Mouse (Mus musculus): ENCODE measurements at regions not wholly inside any gene's neighbourhood (a gene's known extent, or its start where the extent isn't known, plus 50 kb on each side); places are given as distances from the start of the nearest gene placed in this dataset.

GRCm38 (mm10) chr13:69416726-69417125, 116.8 kb upstream of the Nsun2 start:
- Histone ChIP-seq H3K4me1 (ENCODE audit: control insufficient read depth, insufficient read depth, low read length) (no peaks in the 10 kb centered on the region), H3K9me3 (ENCODE audit: control insufficient read depth, low read length) (no peaks in the 10 kb centered on the region), H3K9ac (ENCODE audit: low read depth, low read length) (no peak overlapping the region), H3K36me3 (ENCODE audit: control insufficient read depth, insufficient read depth, low read length) (no peaks in the 10 kb centered on the region), H3K27me3 (replicated peaks; ENCODE audit: control insufficient read depth, insufficient read depth, low read length) (no peaks in the 10 kb centered on the region), H3K4me3 (ENCODE audit: low read length) (no peak overlapping the region), H3K27ac (ENCODE audit: low read length) (no peak overlapping the region), H3K4me2 (ENCODE audit: low read depth, low read length) (no peak overlapping the region)
- no peak for ATAC-seq
- WGBS, result 81% methylated on average over 2 of the region's 2 CpGs

GRCm38 (mm10) chr13:69417855-69418478, 115.6 kb upstream of the Nsun2 start:
- no peak overlapping the region for H3K4me2 ChIP-seq (ENCODE audit: low read depth, low read length)
- WGBS, result 78% methylated on average over 14 of the region's 14 CpGs
- H3K4me3 ChIP-seq (ENCODE audit: low read length), result no peak overlapping the region
- no peaks in the 10 kb centered on the region for H3K36me3 ChIP-seq (ENCODE audit: control insufficient read depth, insufficient read depth, low read length)
- H3K27me3 ChIP-seq (replicated peaks; ENCODE audit: control insufficient read depth, insufficient read depth, low read length), result no peaks in the 10 kb centered on the region
- no peaks in the 10 kb centered on the region for H3K9me3 ChIP-seq (ENCODE audit: control insufficient read depth, low read length)
- H3K4me1 ChIP-seq (ENCODE audit: control insufficient read depth, insufficient read depth, low read length), result no peaks in the 10 kb centered on the region
- no peak for ATAC-seq
- no peak overlapping the region for H3K27ac ChIP-seq (ENCODE audit: low read length)
- no peak overlapping the region for H3K9ac ChIP-seq (ENCODE audit: low read depth, low read length)

- Histone ChIP-seq H3K4me1 (ENCODE audit: control insufficient read depth, insufficient read depth, low read length) (no peaks in the 10 kb centered on the region), H3K4me3 (ENCODE audit: low read length) (no peak overlapping the region), H3K27me3 (replicated peaks; ENCODE audit: control insufficient read depth, insufficient read depth, low read length) (no peaks in the 10 kb centered on the region), H3K9ac (ENCODE audit: low read depth, low read length) (no peak overlapping the region), H3K36me3 (ENCODE audit: control insufficient read depth, insufficient read depth, low read length) (no peaks in the 10 kb centered on the region), H3K4me2 (ENCODE audit: low read depth, low read length) (no peak overlapping the region), H3K27ac (ENCODE audit: low read length) (no peak overlapping the region), H3K9me3 (ENCODE audit: control insufficient read depth, low read length) (no peaks in the 10 kb centered on the region)
- ATAC-seq, result no peak
- 88% methylated on average over 8 of the region's 8 CpGs for WGBS
Observed at GRCm38 (mm10) chr13:69420166-69420565, 113.4 kb upstream of the Nsun2 start.

DNA sequence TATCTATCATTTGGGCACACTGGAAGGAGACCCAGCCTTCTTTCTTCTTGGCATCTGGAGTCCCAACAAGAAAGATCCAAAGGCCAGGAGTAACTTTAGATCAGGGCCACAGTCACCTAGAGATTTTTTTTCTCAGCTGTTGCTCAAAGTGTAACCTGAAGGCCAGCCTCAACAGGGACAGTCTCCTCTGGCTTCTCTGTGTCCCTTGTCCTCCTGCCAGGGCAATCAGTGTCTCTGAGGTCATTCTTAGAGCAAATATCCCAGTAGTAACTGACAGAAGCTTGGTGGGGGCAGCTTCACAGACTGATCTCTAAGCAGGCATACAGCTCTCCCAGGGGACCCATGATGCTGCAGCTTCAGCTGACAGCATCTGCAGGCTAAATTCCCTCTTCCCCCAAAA, 111.6 kb upstream of the Nsun2 start:
- no peak for ATAC-seq
- H3K4me3 ChIP-seq (ENCODE audit: low read length), result no peak overlapping the region
- no peak overlapping the region for H3K4me2 ChIP-seq (ENCODE audit: low read depth, low read length)
- no peaks in the 10 kb centered on the region for H3K36me3 ChIP-seq (ENCODE audit: control insufficient read depth, insufficient read depth, low read length)
- no peak overlapping the region for H3K9ac ChIP-seq (ENCODE audit: low read depth, low read length)
- no peaks in the 10 kb centered on the region for H3K4me1 ChIP-seq (ENCODE audit: control insufficient read depth, insufficient read depth, low read length)
- H3K27me3 ChIP-seq (replicated peaks; ENCODE audit: control insufficient read depth, insufficient read depth, low read length), result no peaks in the 10 kb centered on the region
- no peak overlapping the region for H3K27ac ChIP-seq (ENCODE audit: low read length)
- no peaks in the 10 kb centered on the region for H3K9me3 ChIP-seq (ENCODE audit: control insufficient read depth, low read length)

GRCm38 (mm10) chr13:69426117-69426516, 107.4 kb upstream of the Nsun2 start:
- Histone ChIP-seq H3K9ac (ENCODE audit: low read depth, low read length) (no peak overlapping the region), H3K4me3 (ENCODE audit: low read length) (no peak overlapping the region), H3K27ac (ENCODE audit: low read length) (no peak overlapping the region), H3K4me2 (ENCODE audit: low read depth, low read length) (no peak overlapping the region), H3K27me3 (replicated peaks; ENCODE audit: control insufficient read depth, insufficient read depth, low read length) (no peaks in the 10 kb centered on the region), H3K36me3 (ENCODE audit: control insufficient read depth, insufficient read depth, low read length) (no peaks in the 10 kb centered on the region), H3K4me1 (ENCODE audit: control insufficient read depth, insufficient read depth, low read length) (no peaks in the 10 kb centered on the region), H3K9me3 (ENCODE audit: control insufficient read depth, low read length) (no peaks in the 10 kb centered on the region)
- ATAC-seq, result peak; percentile 46
- WGBS, result 24% methylated on average over 6 of the region's 6 CpGs

- Histone ChIP-seq H3K9ac (ENCODE audit: low read depth, low read length) (no peak overlapping the region), H3K4me3 (ENCODE audit: low read length) (no peak overlapping the region), H3K4me1 (ENCODE audit: control insufficient read depth, insufficient read depth, low read length) (no peaks in the 10 kb centered on the region), H3K27me3 (replicated peaks; ENCODE audit: control insufficient read depth, insufficient read depth, low read length) (no peaks in the 10 kb centered on the region), H3K9me3 (ENCODE audit: control insufficient read depth, low read length) (no peaks in the 10 kb centered on the region), H3K36me3 (ENCODE audit: control insufficient read depth, insufficient read depth, low read length) (no peaks in the 10 kb centered on the region), H3K4me2 (ENCODE audit: low read depth, low read length) (no peak overlapping the region), H3K27ac (ENCODE audit: low read length) (no peak overlapping the region)
- ATAC-seq, result no peak
- WGBS, result 35% methylated on average over 5 of the region's 5 CpGs
Observed at GRCm38 (mm10) chr13:69429596-69429995, 104.0 kb upstream of the Nsun2 start.

DNA sequence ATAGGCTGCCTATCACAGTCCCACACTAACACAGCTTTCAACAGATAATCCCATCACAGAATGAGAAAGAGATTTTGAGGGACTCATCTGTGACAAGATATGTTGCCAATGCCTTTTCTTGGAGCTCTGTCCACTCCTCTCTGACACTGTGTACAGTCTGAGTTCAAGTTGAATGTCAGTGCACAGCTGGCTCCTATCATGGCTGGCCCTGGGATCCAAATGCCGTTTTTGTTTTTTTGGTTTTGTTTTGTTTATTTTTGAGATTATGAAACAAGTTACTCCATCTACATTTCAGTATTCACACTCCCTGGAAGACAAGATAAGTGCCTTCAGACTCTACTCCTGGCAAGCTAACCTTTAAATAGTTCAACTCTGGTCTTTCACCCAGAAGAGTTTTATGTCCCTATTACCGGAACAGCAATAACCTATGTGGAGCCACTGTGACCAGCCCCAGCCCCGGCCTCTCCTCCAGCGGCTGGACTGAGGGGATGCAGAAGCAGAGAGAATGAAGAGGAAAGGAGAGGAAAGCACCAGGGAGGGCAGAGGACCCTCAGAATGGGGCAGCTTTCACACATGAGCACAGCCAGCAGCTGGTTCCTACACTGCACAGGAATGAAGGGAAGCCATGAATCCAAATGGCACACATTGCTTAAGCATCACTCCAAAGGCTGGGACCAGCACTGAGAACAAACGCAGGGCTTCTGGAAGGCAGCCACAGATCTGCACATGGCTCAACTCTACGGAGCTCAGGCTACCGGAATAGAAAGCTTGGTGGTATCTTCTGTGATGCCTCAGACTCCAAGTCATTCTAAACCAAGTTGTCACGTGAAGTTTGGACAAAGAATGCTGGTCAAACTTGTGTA, 99.9 kb upstream of the Nsun2 start:
- peak; percentile 60; the same call in 1 of the 2 replicates for ATAC-seq
- Histone ChIP-seq H3K9me3 (ENCODE audit: control insufficient read depth, low read length) (no peaks in the 10 kb centered on the region), H3K27ac (ENCODE audit: low read length) (peak overlapping the region; percentile 51; the same call in 1 of the 2 replicates), H3K27me3 (replicated peaks; ENCODE audit: control insufficient read depth, insufficient read depth, low read length) (no peaks in the 10 kb centered on the region), H3K4me2 (ENCODE audit: low read depth, low read length) (no peak overlapping the region), H3K36me3 (ENCODE audit: control insufficient read depth, insufficient read depth, low read length) (no peaks in the 10 kb centered on the region), H3K4me1 (ENCODE audit: control insufficient read depth, insufficient read depth, low read length) (no peaks in the 10 kb centered on the region), H3K9ac (ENCODE audit: low read depth, low read length) (no peak overlapping the region), H3K4me3 (ENCODE audit: low read length) (no peak overlapping the region)
- 51% methylated on average over 8 of the region's 8 CpGs for WGBS

GRCm38 (mm10) chr13:69439486-69439885, 94.1 kb upstream of the Nsun2 start:
- no peak for ATAC-seq
- no peak overlapping the region for H3K4me3 ChIP-seq (ENCODE audit: low read length)
- no peaks in the 10 kb centered on the region for H3K36me3 ChIP-seq (ENCODE audit: control insufficient read depth, insufficient read depth, low read length)
- no peak overlapping the region for H3K9ac ChIP-seq (ENCODE audit: low read depth, low read length)
- H3K4me1 ChIP-seq (ENCODE audit: control insufficient read depth, insufficient read depth, low read length), result no peaks in the 10 kb centered on the region
- 84% methylated on average over 9 of the region's 9 CpGs for WGBS
- H3K9me3 ChIP-seq (ENCODE audit: control insufficient read depth, low read length), result no peaks in the 10 kb centered on the region
- no peaks in the 10 kb centered on the region for H3K27me3 ChIP-seq (replicated peaks; ENCODE audit: control insufficient read depth, insufficient read depth, low read length)
- no peak overlapping the region for H3K27ac ChIP-seq (ENCODE audit: low read length)
- no peak overlapping the region for H3K4me2 ChIP-seq (ENCODE audit: low read depth, low read length)

DNA sequence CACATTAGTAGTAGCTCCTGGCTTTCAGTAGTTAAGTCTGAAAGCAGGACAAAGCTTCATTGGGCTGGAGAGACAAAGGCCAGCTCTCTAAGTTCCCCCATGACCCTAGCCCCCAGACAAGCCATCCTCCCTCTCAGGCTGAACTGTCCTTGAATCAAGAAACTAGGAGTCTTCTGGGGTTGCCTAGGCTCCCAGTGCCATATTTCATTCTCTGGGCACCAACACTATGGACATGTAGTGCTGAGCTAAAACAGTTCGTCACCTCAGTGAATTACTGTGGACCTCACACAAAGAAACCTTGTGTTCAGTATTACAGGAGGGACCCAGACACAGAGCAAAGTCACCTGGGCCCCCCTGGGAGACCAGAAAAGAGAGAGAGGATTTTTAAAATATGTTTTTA, 91.7 kb upstream of the Nsun2 start:
- Histone ChIP-seq H3K4me3 (ENCODE audit: low read length) (no peak overlapping the region), H3K4me1 (ENCODE audit: control insufficient read depth, insufficient read depth, low read length) (no peaks in the 10 kb centered on the region), H3K27ac (ENCODE audit: low read length) (no peak overlapping the region), H3K4me2 (ENCODE audit: low read depth, low read length) (no peak overlapping the region), H3K36me3 (ENCODE audit: control insufficient read depth, insufficient read depth, low read length) (no peaks in the 10 kb centered on the region), H3K9me3 (ENCODE audit: control insufficient read depth, low read length) (no peaks in the 10 kb centered on the region), H3K27me3 (replicated peaks; ENCODE audit: control insufficient read depth, insufficient read depth, low read length) (no peaks in the 10 kb centered on the region), H3K9ac (ENCODE audit: low read depth, low read length) (no peak overlapping the region)
- WGBS, result 59% methylated on average over 1 of the region's 1 CpGs
- no peak for ATAC-seq

Data from intestine, embryonic 16.5 days (tissue).